Mouse (Mus musculus) heart, adult 2 months (tissue): ENCODE measurements around the gene Ip6k1. TPM values are rescaled to one million over a fixed set of nuclear protein-coding genes. Genes with fewer than 3 reads are reported as not detected.
A peak's percentile ranks its signal among the peaks of the same experiment; 100 is the strongest.

ENCODE experiments used
- DNase-seq, 2 experiments: peaks; one replicate each; pipeline ENCODE4 v3.0.0; 2021
- H3K27ac ChIP-seq: fragments of 200-600 bp; 2 replicates; pipeline ENCODE4 v1.8.1; 2022
- H3K27me3 ChIP-seq: fragments of 200-500 bp; 2 replicates; pipeline ENCODE4 v1.6.1; 2012; ENCODE audit warnings: mild to moderate bottlenecking, low read length, inconsistent platforms, mixed read lengths; ENCODE audit not compliant: control insufficient read depth, insufficient read depth
- H3K36me3 ChIP-seq: fragments of 200-500 bp; 2 replicates; pipeline ENCODE4 v1.6.1; 2012; ENCODE audit warnings: low read length, inconsistent platforms; ENCODE audit not compliant: control insufficient read depth, insufficient read depth
- H3K4me1 ChIP-seq: fragments of 200-500 bp; 2 replicates; pipeline ENCODE4 v1.6.1; 2011; ENCODE audit warnings: low read length; ENCODE audit not compliant: control insufficient read depth, insufficient read depth
- H3K4me3 ChIP-seq: fragments of 200-600 bp; 2 replicates; pipeline ENCODE4 v1.8.1; 2022
- H3K79me2 ChIP-seq: fragments of 200-500 bp; replicated peaks from 2 replicates; pipeline ENCODE4 v1.6.1; 2012; ENCODE audit warnings: mild to moderate bottlenecking, inconsistent platforms, low read length, moderate library complexity, mixed read lengths; ENCODE audit not compliant: control insufficient read depth, insufficient read depth
- H3K9ac ChIP-seq: fragments of 200-500 bp; 2 replicates; pipeline ENCODE4 v1.6.1; 2012; ENCODE audit warnings: low read depth, mild to moderate bottlenecking, control low read depth, inconsistent platforms, low read length, mixed read lengths
- CTCF ChIP-seq: fragments of 200-600 bp; IDR thresholded peaks from 2 replicates; pipeline ENCODE4 v1.8.1; 2022; ENCODE audit warnings: antibody characterized with exemption, mild to moderate bottlenecking, moderate library complexity
- EP300 ChIP-seq: fragments of 200-500 bp; IDR thresholded peaks from 2 replicates; pipeline ENCODE4 v1.6.1; 2011; ENCODE audit warnings: low read depth, low read length, control low read depth; ENCODE audit not compliant: insufficient read depth
- POLR2A ChIP-seq: fragments of 200-500 bp; IDR thresholded peaks from 2 replicates; pipeline ENCODE4 v1.6.1; 2011; ENCODE audit warnings: mild to moderate bottlenecking, low read depth, low read length, control low read depth; ENCODE audit not compliant: insufficient read depth
- WGBS: fragments of 180-500 bp; shearing (Covaris S2); methylation state at CpG from one replicate; pipeline ENCODE4 v1.1.7; 2018; 5-methylcytosine and 5-hydroxymethylcytosine counted together
- intact Hi-C: fragments of 180-260 bp; cut with DNase I; formaldehyde crosslinking; loops from one replicate; pipeline ENCODE4 v1.15.1; 2025
- polyA plus RNA-seq: library from polyadenylated mRNA; depleted of rRNA; stranded (reverse); fragments of >200 nt; gene quantifications from 2 replicates; pipeline ENCODE4 v1.2.3, GENCODE M21; 2012
- total RNA-seq, 2 experiments: library from RNA; stranded (reverse); gene quantifications; 2 replicates each; pipeline ENCODE4 v1.2.3; 2021

Ip6k1 gene
- total and polyA plus RNA-seq, 3 experiments = 30.9 to 46.0 (median 39.8) TPM

- no peaks in the 10 kb centered on the region for H3K79me2 ChIP-seq
- whole genome bisulfite sequencing = 91% methylated on average over 12 of the region's 12 CpGs
- H3K27me3 ChIP-seq = no peaks in the 10 kb centered on the region
- no peaks in the 10 kb centered on the region for H3K36me3 ChIP-seq
- intact Hi-C loops = loop anchor here (10.0 kb wide), 1 partner anchor 289 kb away; the partner anchor contains the start of gene Rbm5
- H3K27ac ChIP-seq = no peak overlapping the region
- no peak overlapping the region for H3K9ac ChIP-seq
- TF ChIP-seq POLR2A = no peak
- no peak for TF ChIP-seq EP300
- TF ChIP-seq CTCF = no peak
- H3K4me1 ChIP-seq = peaks cover 1% of the 10 kb centered on the region; the same call in 1 of the 2 replicates
- H3K4me3 ChIP-seq = no peak overlapping the region
- DNase-seq = no peak
Measured at GRCm38 (mm10) chr9:108063361-108063760, 61.1 kb downstream of the Ip6k1 start.

- no peaks in the 10 kb centered on the region for H3K79me2 ChIP-seq
- WGBS = 36% methylated on average over 5 of the region's 5 CpGs
- H3K27ac ChIP-seq = no peak overlapping the region
- no peaks in the 10 kb centered on the region for H3K27me3 ChIP-seq
- intact Hi-C loops = loop anchor here (10.0 kb wide), 1 partner anchor 291 kb away; the partner anchor contains the start of gene Rbm5
- H3K4me3 ChIP-seq = no peak overlapping the region
- peak; percentile 59 to 65 for DNase-seq
- H3K9ac ChIP-seq = no peak overlapping the region
- TF ChIP-seq EP300 (no peak), CTCF (peak; percentile 85), POLR2A (no peak)
- no peaks in the 10 kb centered on the region for H3K36me3 ChIP-seq
- peaks cover 1% of the 10 kb centered on the region; the same call in 1 of the 2 replicates for H3K4me1 ChIP-seq
Measured at GRCm38 (mm10) chr9:108065491-108066011, 63.2 kb downstream of the Ip6k1 start.

- peak; percentile 13; the same call in 1 of the 2 replicates for TF ChIP-seq CTCF
- TF ChIP-seq POLR2A = no peak
- Histone ChIP-seq H3K4me1 (peaks cover 1% of the 10 kb centered on the region), H3K27me3 (no peaks in the 10 kb centered on the region), H3K79me2 (no peaks in the 10 kb centered on the region), H3K4me3 (no peak overlapping the region), H3K27ac (no peak overlapping the region), H3K36me3 (no peaks in the 10 kb centered on the region), H3K9ac (no peak overlapping the region)
- DNase-seq = no peak
- 79% methylated on average over 7 of the region's 7 CpGs for WGBS
- intact Hi-C loops = loop anchor here (10.0 kb wide), 1 partner anchor 292 kb away; the partner anchor contains the start of gene Rbm5
Measured at GRCm38 (mm10) chr9:108067199-108067598, 64.9 kb downstream of the Ip6k1 start.

GRCm38 (mm10) chr9:108067900-108068299 is 65.6 kb downstream of the Ip6k1 start:
- Histone ChIP-seq H3K4me1 (peaks cover 1% of the 10 kb centered on the region), H3K27ac (no peak overlapping the region), H3K27me3 (no peaks in the 10 kb centered on the region), H3K9ac (no peak overlapping the region), H3K79me2 (no peaks in the 10 kb centered on the region), H3K36me3 (no peaks in the 10 kb centered on the region), H3K4me3 (no peak overlapping the region)
- DNase-seq = peak; percentile 82 to 85
- WGBS = 18% methylated on average over 8 of the region's 8 CpGs
- intact Hi-C loops = loop anchor here (1.0 to 10.0 kb wide), 3 partner anchors 105 to 293 kb away; partner anchors contain the start of gene Rbm5
- TF ChIP-seq EP300 = peak; percentile 80; the same call in 1 of the 2 replicates
- no peak for TF ChIP-seq POLR2A

- TF ChIP-seq POLR2A (no peak), CTCF (no peak), EP300 (no peak)
- Histone ChIP-seq H3K79me2 (no peaks in the 10 kb centered on the region), H3K4me3 (no peak overlapping the region), H3K4me1 (peaks cover 1% of the 10 kb centered on the region), H3K36me3 (no peaks in the 10 kb centered on the region), H3K27me3 (no peaks in the 10 kb centered on the region), H3K9ac (no peak overlapping the region), H3K27ac (no peak overlapping the region)
- no peak for DNase-seq
- intact Hi-C loops = loop anchor here (10.0 kb wide), 1 partner anchor 294 kb away; the partner anchor contains the start of gene Rbm5
- 87% methylated on average over 9 of the region's 9 CpGs for WGBS
Measured at GRCm38 (mm10) chr9:108069007-108069406, 66.7 kb downstream of the Ip6k1 start.

- Histone ChIP-seq H3K27me3 (no peaks in the 10 kb centered on the region), H3K36me3 (no peaks in the 10 kb centered on the region), H3K9ac (no peak overlapping the region), H3K27ac (no peak overlapping the region), H3K79me2 (no peaks in the 10 kb centered on the region), H3K4me3 (no peak overlapping the region), H3K4me1 (peaks cover 1% of the 10 kb centered on the region)
- intact Hi-C loops = loop anchor here (10.0 kb wide), 1 partner anchor 295 kb away; the partner anchor contains the start of gene Rbm5
- no peak for DNase-seq
- TF ChIP-seq CTCF = no peak
- no peak for TF ChIP-seq POLR2A
- TF ChIP-seq EP300 = no peak
- 54% methylated on average over 7 of the region's 7 CpGs for WGBS
Measured at GRCm38 (mm10) chr9:108069529-108069928, 67.2 kb downstream of the Ip6k1 start.
